Mouse (Mus musculus): ENCODE data around the gene Def6. TPM values are rescaled to one million over a fixed set of nuclear protein-coding genes. Genes with fewer than 3 reads are reported as not detected.

Gene Def6
- total and polyA plus RNA-seq, 3 experiments: 31.3 to 81.8 (median 53.6) TPM

DNA sequence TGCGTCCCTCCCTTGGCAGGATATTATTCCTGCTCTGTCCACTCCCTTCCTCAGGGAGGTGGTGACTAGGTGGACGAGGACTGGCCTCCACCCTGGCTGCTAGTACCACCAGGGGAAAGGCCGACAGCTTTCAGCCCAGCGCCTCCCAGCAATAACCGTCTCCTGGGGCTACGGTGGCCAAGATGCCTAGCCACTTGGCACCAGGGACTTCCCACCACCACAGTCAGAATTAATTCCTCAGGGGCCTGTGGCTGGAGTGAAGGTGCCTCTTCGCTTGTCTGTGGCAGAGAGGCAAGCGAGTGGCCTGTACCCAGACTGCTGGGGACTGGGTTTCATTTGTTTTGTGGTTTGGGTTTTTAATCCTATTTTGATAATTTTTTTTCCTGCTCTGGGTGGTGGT is 2.1 kb upstream of the Def6 start:
- peak; percentile 75 for DNase-seq (ENCODE audit: extremely low read depth)
- H3K4me2 ChIP-seq (ENCODE audit: insufficient read depth, low read depth, poor library complexity, severe bottlenecking): peak overlapping the region; percentile 50
- dilution Hi-C loops (cut with MboI; ENCODE audit: extremely low pct_ligation_motif_present, extremely low pct_unique_long_range_greater_than_20kb, low sequenced_read_pairs) (no loop called here), in situ Hi-C loops (cut with MboI; ENCODE audit: low pct_ligation_motif_present, low pct_unique_long_range_greater_than_20kb, low sequenced_read_pairs) (loop anchor here (25.0 kb wide), 1 partner anchor 307 kb away; the partner anchor contains the start of gene Fkbp5)
- H3K4me1 ChIP-seq (ENCODE audit: control insufficient read depth in 1 of 2, insufficient read depth in 2 of 2): peaks cover 25 to 44% of the 10 kb centered on the region in 2 experiments
- peaks cover 19 to 29% of the 10 kb centered on the region in 2 experiments for H3K36me3 ChIP-seq (replicated peaks in 1 of 2; ENCODE audit: control insufficient read depth in 1 of 2, insufficient read depth in 1 of 2, low read length in 1 of 2)
- TF ChIP-seq POLR2AphosphoS2 (IDR thresholded peaks at IDR 0.05; ENCODE audit: low read depth, low read length): no peak
- TF ChIP-seq E2F4 (IDR thresholded peaks at IDR 0.05; ENCODE audit: insufficient replicate concordance, low read depth, low read length): no peak
- no peak for TF ChIP-seq CHD2 (IDR thresholded peaks at IDR 0.05; ENCODE audit: low read length)
- peak; percentile 56 for TF ChIP-seq ZNF384 (IDR thresholded peaks at IDR 0.05; ENCODE audit: low read depth, low read length)
- TF ChIP-seq ETS1 (conservative IDR thresholded peaks at IDR 0.05; ENCODE audit: low read depth, low read length): 0 out of 2 replicates have a peak, but pooled peaks have one; percentile 22
- TF ChIP-seq TCF12 (IDR thresholded peaks at IDR 0.05; ENCODE audit: low read depth, low read length): peak; percentile 62; the same call in 1 of the 2 replicates
- TF ChIP-seq HCFC1 (IDR thresholded peaks at IDR 0.05; ENCODE audit: low read depth, low read length): no peak
- no peak for TF ChIP-seq ZC3H11A (IDR thresholded peaks at IDR 0.05; ENCODE audit: low read depth, low read length)
- TF ChIP-seq CHD1 (IDR thresholded peaks at IDR 0.05; ENCODE audit: low read depth, low read length): no peak
- no peak; the same call in 1 of the 2 replicates for TF ChIP-seq ELF1 (IDR thresholded peaks at IDR 0.05; ENCODE audit: low read depth, low read length)
- TF ChIP-seq JUND (conservative IDR thresholded peaks at IDR 0.05; ENCODE audit: low read depth, low read length): no peak
- no peak for TF ChIP-seq PAX5 (IDR thresholded peaks at IDR 0.05; ENCODE audit: low read length)
- TF ChIP-seq KAT2A (IDR thresholded peaks at IDR 0.05; ENCODE audit: insufficient replicate concordance, low read length): 0 out of 2 replicates have a peak, but pooled peaks have one; percentile 48
- TF ChIP-seq EP300 (IDR thresholded peaks at IDR 0.05; ENCODE audit: low read length): peak; percentile 64
- TF ChIP-seq MEF2A (IDR thresholded peaks at IDR 0.05; ENCODE audit: borderline replicate concordance, low read depth, low read length): no peak; the same call in 1 of the 2 replicates
- no peak for TF ChIP-seq BHLHE40 (IDR thresholded peaks at IDR 0.05; ENCODE audit: low read depth, low read length)
- TF ChIP-seq MAFK (IDR thresholded peaks at IDR 0.05; ENCODE audit: insufficient replicate concordance, low read length): peak; percentile 75
- TF ChIP-seq NRF1 (IDR thresholded peaks at IDR 0.05; ENCODE audit: low read depth, low read length): no peak
- TF ChIP-seq MXI1 (IDR thresholded peaks at IDR 0.05; ENCODE audit: low read depth, low read length): peak; percentile 35; the same call in 1 of the 2 replicates
- no peak for TF ChIP-seq USF2 (conservative IDR thresholded peaks at IDR 0.05; ENCODE audit: low read depth, low read length)
- no peak for TF ChIP-seq SMC3 (IDR thresholded peaks at IDR 0.05; ENCODE audit: low read depth, low read length)
- TF ChIP-seq GABPA (IDR thresholded peaks at IDR 0.05; ENCODE audit: insufficient replicate concordance, low read depth, low read length): no peak
- TF ChIP-seq IRF4 (IDR thresholded peaks at IDR 0.05; ENCODE audit: low read depth, low read length): peak; percentile 72; the same call in 1 of the 2 replicates
- no peak for TF ChIP-seq NELFE (IDR thresholded peaks at IDR 0.05; ENCODE audit: low read depth, low read length)
- TF ChIP-seq MYC (IDR thresholded peaks at IDR 0.05; ENCODE audit: low read depth, low read length): no peak
- TF ChIP-seq SIN3A (IDR thresholded peaks at IDR 0.05; ENCODE audit: low read length): peak; percentile 68; the same call in 1 of the 2 replicates
- 0 out of 2 replicates have a peak, but pooled peaks have one; percentile 26 for TF ChIP-seq MAZ (IDR thresholded peaks at IDR 0.05; ENCODE audit: low read depth, low read length)
- no peak for TF ChIP-seq RAD21 (IDR thresholded peaks at IDR 0.05; ENCODE audit: low read depth, low read length)
- TF ChIP-seq ZMIZ1 (IDR thresholded peaks at IDR 0.05; ENCODE audit: low read depth, low read length): 0 out of 2 replicates have a peak, but pooled peaks have one; percentile 8
- TF ChIP-seq RCOR1 (conservative IDR thresholded peaks at IDR 0.05; ENCODE audit: low read depth, low read length): no peak
- H3K27me3 ChIP-seq (replicated peaks): no peaks in the 10 kb centered on the region
- 0 out of 2 replicates have a peak overlapping the region, but pooled peaks have one; percentile 1 for H3K9ac ChIP-seq (ENCODE audit: insufficient read depth, low read depth)
- H3K79me2 ChIP-seq (replicated peaks; ENCODE audit: control insufficient read depth, extremely low read depth, insufficient read depth, poor library complexity, severe bottlenecking): peaks cover 22% of the 10 kb centered on the region
- peak overlapping the region in 1 of 3 experiments; percentile 6 for H3K4me3 ChIP-seq (replicated peaks in 1 of 3; ENCODE audit: low read depth in 2 of 3, low read length in 2 of 3, poor library complexity in 1 of 3)
- peak overlapping the region; percentile 86 for H3K27ac ChIP-seq (ENCODE audit: insufficient read depth, low read depth)
- H3K9me3 ChIP-seq (replicated peaks; ENCODE audit: low read length): no peaks in the 10 kb centered on the region
